Mouse (Mus musculus) myocyte (in vitro differentiated cells): Measurements from ENCODE around the gene Aif1l.

ENCODE experiments used
- CEBPB ChIP-seq: IDR thresholded peaks from 2 replicates; pipeline ENCODE4 v1.6.1; 2011; ENCODE audit warnings: mild to moderate bottlenecking, moderate library complexity; ENCODE audit not compliant: poor library complexity, insufficient read depth, severe bottlenecking
- E2F4 ChIP-seq: IDR thresholded peaks from one replicate; pipeline ENCODE4 v1.6.1; 2011; ENCODE audit warnings: mild to moderate bottlenecking, control low read depth, moderate library complexity; ENCODE audit not compliant: insufficient read depth
- MAX ChIP-seq: IDR thresholded peaks from one replicate; pipeline ENCODE4 v1.6.1; 2011; ENCODE audit warnings: low read depth, mild to moderate bottlenecking, control low read depth
- MYOD1 ChIP-seq, 3 experiments: IDR thresholded peaks; one replicate each; pipeline ENCODE4 v1.6.1; 2011; ENCODE audit warnings: control low read depth in 2 of 3, low read depth in 2 of 3, mild to moderate bottlenecking in 2 of 3, moderate library complexity in 1 of 3; ENCODE audit not compliant: insufficient read length in 2 of 3, control insufficient read depth in 1 of 3
- MYOG ChIP-seq, 3 experiments: IDR thresholded peaks; one replicate each; pipeline ENCODE4 v1.6.1; 2011; ENCODE audit warnings: control low read depth in 2 of 3, low read depth in 2 of 3, mild to moderate bottlenecking in 2 of 3; ENCODE audit not compliant: insufficient read length in 2 of 3, control insufficient read depth in 1 of 3, insufficient read depth in 1 of 3
- POLR2A ChIP-seq: IDR thresholded peaks from one replicate; pipeline ENCODE4 v1.6.1; 2011; ENCODE audit warnings: low read depth, mild to moderate bottlenecking, control low read depth, moderate library complexity; ENCODE audit not compliant: insufficient read length
- POLR2AphosphoS2 ChIP-seq: IDR thresholded peaks from one replicate; pipeline ENCODE4 v1.6.1; 2011; ENCODE audit warnings: low read depth, control low read depth; ENCODE audit not compliant: insufficient read length
- REST ChIP-seq: IDR thresholded peaks from one replicate; pipeline ENCODE4 v1.6.1; 2011; ENCODE audit warnings: mild to moderate bottlenecking, control low read depth, moderate library complexity; ENCODE audit not compliant: insufficient read depth, insufficient read length
- SRF ChIP-seq: IDR thresholded peaks from one replicate; pipeline ENCODE4 v1.6.1; 2011; ENCODE audit warnings: low read depth; ENCODE audit not compliant: control insufficient read depth, insufficient read length
- TCF12 ChIP-seq: IDR thresholded peaks from one replicate; pipeline ENCODE4 v1.6.1; 2011; ENCODE audit warnings: mild to moderate bottlenecking, control low read depth; ENCODE audit not compliant: poor library complexity, insufficient read depth, severe bottlenecking
- USF1 ChIP-seq: IDR thresholded peaks from one replicate; pipeline ENCODE4 v1.6.1; 2011; ENCODE audit warnings: low read depth, mild to moderate bottlenecking, control low read depth, moderate library complexity

DNA sequence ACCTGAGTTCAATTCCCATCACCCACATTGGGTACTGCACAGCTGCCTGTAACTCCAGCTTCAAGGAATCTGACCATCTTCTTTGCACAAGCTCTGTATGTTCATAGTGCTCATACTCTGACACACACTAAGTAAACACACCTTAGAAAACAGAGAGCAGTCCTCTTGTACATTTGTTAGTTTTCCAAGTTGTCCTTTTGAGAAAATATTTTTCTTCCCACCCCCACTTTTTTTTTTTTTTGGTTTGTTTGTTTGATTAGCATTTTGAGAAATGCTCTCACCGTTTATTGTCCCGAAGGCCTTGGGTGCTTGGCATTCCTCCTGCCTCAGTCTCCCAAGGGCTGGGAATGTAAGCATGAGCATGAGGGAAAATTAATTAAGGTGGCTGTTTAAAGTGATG lies 58.4 kb downstream of the Aif1l start:
- no peak for TF ChIP-seq MAX
- no peak for TF ChIP-seq MYOD1 (IDR thresholded peaks at IDR 0.05; ENCODE audit: control insufficient read depth in 1 of 3, insufficient read length in 2 of 3, low read depth in 2 of 3)
- TF ChIP-seq TCF12 = no peak
- no peak for TF ChIP-seq POLR2A
- no peak for TF ChIP-seq CEBPB
- TF ChIP-seq MYOG (IDR thresholded peaks at IDR 0.05; ENCODE audit: control insufficient read depth in 1 of 3, insufficient read depth in 1 of 3, insufficient read length in 2 of 3, low read depth in 2 of 3) = no peak
- TF ChIP-seq E2F4 = no peak
- no peak for TF ChIP-seq USF1
- no peak for TF ChIP-seq POLR2AphosphoS2
- no peak for TF ChIP-seq SRF
- TF ChIP-seq REST = no peak
